Mouse (Mus musculus): Measurements from ENCODE around the gene Insm1. TPM values are rescaled to one million over a fixed set of nuclear protein-coding genes. Genes with fewer than 3 reads are reported as not detected.

Gene Insm1
- not detected in 2 replicates for polyA plus RNA-seq (2011; ENCODE audit: insufficient read length, low read depth, missing spikeins)

DNA sequence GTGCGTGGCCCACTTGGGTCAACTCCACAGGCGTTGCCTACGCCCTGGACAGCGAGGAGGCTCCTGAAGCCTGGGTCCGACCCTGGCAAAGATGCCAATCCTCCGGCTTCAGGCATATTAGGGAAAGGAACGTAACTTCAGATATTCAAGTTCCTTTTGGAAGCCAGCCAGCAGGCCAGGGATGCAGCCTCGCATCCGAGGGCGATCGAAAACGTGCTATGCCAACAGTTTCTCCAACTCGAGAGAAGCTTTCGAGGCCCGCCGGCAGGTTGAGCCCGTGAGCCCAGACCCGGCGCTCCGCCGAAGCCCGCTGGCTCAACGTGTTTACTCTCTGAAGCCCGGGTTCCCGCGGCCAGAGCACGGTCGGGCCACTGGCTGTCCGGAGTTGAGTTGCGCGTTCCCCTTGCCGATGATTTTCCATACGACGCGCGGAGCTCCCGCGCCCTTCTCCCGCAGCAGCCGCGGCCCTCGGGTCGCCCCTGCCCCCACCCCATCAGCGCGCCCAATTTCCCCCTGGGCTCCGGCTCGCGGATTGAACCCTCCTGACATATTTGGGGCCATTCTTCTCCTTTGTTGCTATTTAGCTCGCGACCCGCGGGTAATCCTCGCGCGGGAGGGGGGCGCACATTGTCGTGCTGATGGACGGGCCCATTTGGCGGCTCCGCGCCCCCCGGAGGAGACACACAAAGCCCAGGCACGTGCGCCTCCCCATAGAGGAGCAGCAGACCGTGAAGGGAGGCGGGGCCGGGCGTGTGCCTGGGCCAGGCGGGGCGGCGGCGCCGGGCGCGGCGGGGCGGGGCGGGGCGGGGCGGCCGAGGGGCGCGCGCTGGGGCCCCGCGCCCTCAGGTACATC, at the start of gene Insm1:
Gene Insm1, plus strand, starts transcription at position 846 of the 853 bp plus-strand sequence.
- TF ChIP-seq CTCF (IDR thresholded peaks at IDR 0.05; ENCODE audit: borderline replicate concordance, insufficient read depth, low read length) (no peak), POLR2A (IDR thresholded peaks at IDR 0.05; ENCODE audit: low read depth, low read length) (no peak)
- Histone ChIP-seq H3K4me1 (ENCODE audit: control insufficient read depth, insufficient read depth, low read length) (no peaks in the 10 kb centered on the region; the same call in 1 of the 2 replicates), H3K27ac (ENCODE audit: insufficient read depth, low read length) (no peak within 1 kb of the TSS), H3K4me3 (ENCODE audit: insufficient read depth, low read length) (peak within 1 kb of the TSS; percentile 31)

DNA sequence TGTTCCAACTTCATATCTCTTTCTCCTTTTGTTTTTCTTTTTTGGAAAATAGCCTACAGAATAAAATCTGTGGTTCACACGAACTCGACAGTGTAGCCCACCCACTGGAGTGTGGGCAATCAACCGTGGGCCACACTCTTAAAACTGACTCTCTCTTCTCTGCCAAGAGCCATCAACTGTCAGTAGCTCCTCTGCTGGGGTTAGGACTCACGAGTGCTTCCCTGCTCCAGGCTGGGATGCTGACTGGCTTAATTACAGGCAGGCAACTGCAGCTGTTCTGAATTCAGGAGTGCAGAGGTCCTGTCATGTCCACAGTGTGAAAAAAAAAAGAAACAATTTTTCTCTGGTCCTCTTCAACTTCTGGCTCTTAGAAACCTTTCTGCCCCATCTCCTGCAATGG, 49.6 kb upstream of the Insm1 start:
- Histone ChIP-seq H3K27ac (ENCODE audit: insufficient read depth, low read length) (no peak overlapping the region), H3K4me1 (ENCODE audit: control insufficient read depth, insufficient read depth, low read length) (no peaks in the 10 kb centered on the region), H3K4me3 (ENCODE audit: insufficient read depth, low read length) (no peak overlapping the region)
- no peak for TF ChIP-seq POLR2A (IDR thresholded peaks at IDR 0.05; ENCODE audit: low read depth, low read length)
- no peak for TF ChIP-seq CTCF (IDR thresholded peaks at IDR 0.05; ENCODE audit: borderline replicate concordance, insufficient read depth, low read length)

DNA sequence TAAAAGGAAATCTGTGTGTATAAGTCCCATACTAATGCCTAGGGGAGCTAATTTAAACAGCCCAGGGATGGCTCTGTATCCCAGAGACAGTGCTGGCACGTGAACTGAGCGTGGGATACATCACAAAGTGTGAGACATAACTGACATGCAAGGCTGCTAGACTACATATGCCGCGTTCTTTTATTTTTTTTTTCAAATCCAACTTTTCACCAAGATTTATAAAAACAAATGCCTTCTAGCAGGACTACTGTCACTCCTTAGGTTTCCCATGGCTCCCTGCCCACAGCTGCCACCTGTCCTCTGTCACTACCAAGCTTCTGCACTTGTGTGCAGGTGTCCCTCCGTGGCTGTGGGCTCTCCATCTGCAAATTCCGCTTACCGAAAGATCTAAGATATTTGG, 47.5 kb upstream of the Insm1 start:
- no peak overlapping the region for H3K27ac ChIP-seq (ENCODE audit: insufficient read depth, low read length)
- no peak overlapping the region for H3K4me3 ChIP-seq (ENCODE audit: insufficient read depth, low read length)
- TF ChIP-seq POLR2A (IDR thresholded peaks at IDR 0.05; ENCODE audit: low read depth, low read length) (no peak), CTCF (IDR thresholded peaks at IDR 0.05; ENCODE audit: borderline replicate concordance, insufficient read depth, low read length) (no peak)
- no peaks in the 10 kb centered on the region for H3K4me1 ChIP-seq (ENCODE audit: control insufficient read depth, insufficient read depth, low read length)

DNA sequence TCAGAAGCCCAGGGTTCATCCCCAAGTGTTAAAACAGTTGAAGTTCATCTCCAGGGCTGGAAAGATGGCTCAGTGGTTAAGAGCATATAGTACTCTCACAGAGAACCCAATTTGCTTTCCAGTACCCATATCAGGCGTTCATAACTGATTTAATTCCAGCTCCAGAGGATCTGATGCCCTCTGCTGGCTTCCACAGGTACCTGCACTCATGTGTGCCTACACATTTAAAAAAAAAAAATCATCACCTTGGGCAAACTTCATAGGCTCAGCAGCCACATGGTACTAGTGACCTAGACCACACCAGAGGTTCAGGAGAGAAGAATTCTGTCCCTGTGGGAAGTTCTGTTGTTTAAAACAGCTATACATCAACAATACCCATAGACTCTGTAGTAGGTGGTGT, 43.0 kb upstream of the Insm1 start:
- TF ChIP-seq POLR2A (IDR thresholded peaks at IDR 0.05; ENCODE audit: low read depth, low read length) (no peak), CTCF (IDR thresholded peaks at IDR 0.05; ENCODE audit: borderline replicate concordance, insufficient read depth, low read length) (no peak)
- Histone ChIP-seq H3K4me1 (ENCODE audit: control insufficient read depth, insufficient read depth, low read length) (no peaks in the 10 kb centered on the region), H3K27ac (ENCODE audit: insufficient read depth, low read length) (no peak overlapping the region), H3K4me3 (ENCODE audit: insufficient read depth, low read length) (no peak overlapping the region)

DNA sequence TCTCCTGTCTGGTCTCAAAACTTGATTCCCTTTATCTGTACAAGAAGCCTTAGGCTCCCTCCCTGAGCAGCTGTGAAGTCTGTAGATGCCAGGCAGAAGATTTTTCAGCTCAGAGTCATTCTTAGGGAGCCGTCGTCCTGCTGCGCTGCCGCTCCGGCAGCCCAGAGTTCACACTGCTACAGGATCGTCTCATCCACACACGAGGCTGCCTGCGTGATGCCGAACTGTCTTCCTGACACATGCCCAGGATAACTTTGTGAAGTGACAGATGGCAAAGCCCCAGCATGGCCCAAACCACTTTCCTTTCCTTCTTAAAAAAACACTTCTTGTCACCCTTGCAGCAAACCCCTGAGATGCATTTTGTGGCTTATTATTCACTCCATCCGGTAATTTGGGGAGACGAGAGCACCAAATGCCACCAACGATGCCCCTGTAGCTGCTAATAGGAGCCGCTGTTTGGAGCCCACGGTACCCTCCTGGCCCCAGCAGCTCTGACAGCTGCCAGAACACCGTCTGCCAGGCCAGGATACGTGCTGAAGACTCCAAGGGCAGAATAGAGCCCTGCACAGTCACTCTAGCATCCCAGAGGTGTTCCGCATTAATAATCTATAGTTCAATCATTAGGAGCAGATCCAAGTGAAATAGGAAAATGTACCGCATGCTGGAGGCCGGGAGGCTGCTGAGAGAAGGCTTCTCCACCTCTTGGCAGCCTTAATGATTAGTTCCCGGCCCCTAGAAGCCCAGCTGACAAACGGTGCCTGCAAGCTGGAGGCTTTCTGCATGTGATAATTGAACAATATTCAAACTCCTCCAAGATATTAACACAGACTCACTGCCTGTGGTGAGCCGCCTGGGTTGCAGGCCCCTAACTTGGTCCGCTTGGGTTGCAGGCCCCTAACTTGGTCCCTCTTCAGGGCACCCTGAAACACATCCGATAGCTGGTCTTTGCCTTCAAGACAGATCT, 37.6 kb upstream of the Insm1 start:
- Histone ChIP-seq H3K27ac (ENCODE audit: insufficient read depth, low read length) (no peak overlapping the region), H3K4me3 (ENCODE audit: insufficient read depth, low read length) (no peak overlapping the region), H3K4me1 (ENCODE audit: control insufficient read depth, insufficient read depth, low read length) (no peaks in the 10 kb centered on the region)
- TF ChIP-seq POLR2A (IDR thresholded peaks at IDR 0.05; ENCODE audit: low read depth, low read length) (no peak), CTCF (IDR thresholded peaks at IDR 0.05; ENCODE audit: borderline replicate concordance, insufficient read depth, low read length) (no peak)

DNA sequence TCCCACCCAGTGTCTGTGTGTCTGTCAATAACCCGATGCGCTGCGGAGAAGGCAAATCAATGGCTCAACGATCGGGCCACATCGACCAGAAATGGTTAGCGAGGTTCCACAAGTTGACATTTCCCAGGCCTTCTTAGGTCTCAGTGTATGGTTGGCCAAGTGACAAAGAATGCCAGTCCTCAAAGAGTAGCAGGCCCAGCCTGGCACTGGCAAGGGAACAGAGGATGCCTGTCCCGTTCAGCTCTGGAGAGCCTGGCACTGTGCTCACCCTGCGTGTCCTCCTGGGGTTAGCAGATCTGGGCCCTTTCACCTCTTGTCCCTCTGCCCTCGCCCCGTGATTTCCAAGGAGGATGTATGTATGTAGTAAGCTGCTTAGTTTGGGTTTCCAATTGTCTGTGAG, 25.6 kb upstream of the Insm1 start:
- H3K4me3 ChIP-seq (ENCODE audit: insufficient read depth, low read length) = no peak overlapping the region
- H3K27ac ChIP-seq (ENCODE audit: insufficient read depth, low read length) = no peak overlapping the region
- no peak for TF ChIP-seq CTCF (IDR thresholded peaks at IDR 0.05; ENCODE audit: borderline replicate concordance, insufficient read depth, low read length)
- no peaks in the 10 kb centered on the region for H3K4me1 ChIP-seq (ENCODE audit: control insufficient read depth, insufficient read depth, low read length)

DNA sequence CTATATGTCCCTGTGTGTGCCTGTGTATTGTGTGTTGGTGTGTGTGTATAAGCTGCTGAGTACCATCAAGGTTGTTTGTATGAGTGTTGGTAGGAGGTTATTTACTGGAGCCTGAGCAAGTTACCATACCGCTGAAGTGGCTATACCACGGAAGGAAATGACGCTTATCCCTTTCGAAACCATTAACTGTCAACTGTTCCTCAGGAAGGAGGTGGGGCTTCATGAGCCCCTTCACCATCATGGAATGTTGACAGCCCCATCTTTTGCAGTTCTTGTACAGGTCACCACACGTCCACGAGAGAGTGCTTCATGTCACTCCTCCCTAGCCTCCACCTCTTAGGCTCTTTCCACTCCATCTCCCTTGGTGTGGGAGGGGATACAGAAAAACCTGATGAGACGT, 23.8 kb upstream of the Insm1 start:
- H3K27ac ChIP-seq (ENCODE audit: insufficient read depth, low read length) = no peak overlapping the region
- no peaks in the 10 kb centered on the region for H3K4me1 ChIP-seq (ENCODE audit: control insufficient read depth, insufficient read depth, low read length)
- no peak for TF ChIP-seq POLR2A (IDR thresholded peaks at IDR 0.05; ENCODE audit: low read depth, low read length)
- TF ChIP-seq CTCF (IDR thresholded peaks at IDR 0.05; ENCODE audit: borderline replicate concordance, insufficient read depth, low read length) = no peak
- no peak overlapping the region for H3K4me3 ChIP-seq (ENCODE audit: insufficient read depth, low read length)

DNA sequence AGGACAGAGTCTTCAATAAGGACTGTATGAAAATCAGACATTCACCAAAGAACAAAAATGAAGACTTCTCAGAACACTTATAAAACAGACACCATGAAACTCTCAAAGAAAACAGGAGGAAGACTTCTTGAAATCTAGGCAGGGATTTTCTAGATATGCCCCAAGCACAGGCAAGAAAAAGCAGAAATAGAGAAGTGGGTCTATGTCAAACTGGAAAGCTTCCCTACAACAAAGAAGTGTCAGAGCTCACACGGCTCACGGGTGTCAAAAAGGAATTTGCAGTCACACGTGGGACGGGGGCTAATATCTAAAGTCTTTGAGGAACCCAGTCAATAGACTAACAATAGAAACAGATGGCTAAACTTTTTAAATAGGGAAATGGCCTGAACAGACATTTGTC, 10.8 kb upstream of the Insm1 start:
- H3K4me1 ChIP-seq (ENCODE audit: control insufficient read depth, insufficient read depth, low read length) = no peaks in the 10 kb centered on the region
- no peak overlapping the region for H3K27ac ChIP-seq (ENCODE audit: insufficient read depth, low read length)
- TF ChIP-seq POLR2A (IDR thresholded peaks at IDR 0.05; ENCODE audit: low read depth, low read length) (no peak), CTCF (IDR thresholded peaks at IDR 0.05; ENCODE audit: borderline replicate concordance, insufficient read depth, low read length) (no peak)

DNA sequence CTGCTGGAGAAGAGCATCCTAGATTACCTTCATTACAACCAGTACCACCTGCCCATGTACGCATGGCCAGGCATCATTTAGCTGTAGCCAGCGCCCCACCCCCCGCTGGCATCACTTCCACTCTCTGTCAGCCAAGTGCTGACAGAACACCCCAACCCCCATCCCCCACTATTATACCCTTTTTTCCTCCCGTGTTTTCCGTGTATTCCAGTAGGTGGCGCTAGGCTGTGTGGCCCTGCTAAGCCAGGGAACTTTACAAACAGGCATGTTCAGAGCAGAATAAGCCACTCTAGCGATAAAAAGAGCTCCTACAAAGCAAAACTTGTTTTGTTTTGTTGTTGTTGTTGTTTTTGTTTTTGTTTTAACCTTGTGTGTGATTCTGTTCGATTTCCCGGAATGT, 7.0 kb upstream of the Insm1 start:
- H3K4me3 ChIP-seq (ENCODE audit: insufficient read depth, low read length) = no peak overlapping the region
- H3K4me1 ChIP-seq (ENCODE audit: control insufficient read depth, insufficient read depth, low read length) = no peaks in the 10 kb centered on the region
- no peak overlapping the region for H3K27ac ChIP-seq (ENCODE audit: insufficient read depth, low read length)
- TF ChIP-seq CTCF (IDR thresholded peaks at IDR 0.05; ENCODE audit: borderline replicate concordance, insufficient read depth, low read length) (peak; percentile 70; the same call in 1 of the 2 replicates), POLR2A (IDR thresholded peaks at IDR 0.05; ENCODE audit: low read depth, low read length) (no peak)

More for the DNA sequence above, 10.8 kb upstream of the Insm1 start:
- H3K4me3 ChIP-seq (ENCODE audit: insufficient read depth, low read length) = no peak overlapping the region
